Mouse (Mus musculus) hematopoietic stem cell, adult 5-6 weeks (primary cell): Measurements from ENCODE around the gene Wbp1l. TPM values are rescaled to one million over a fixed set of nuclear protein-coding genes. Genes with fewer than 3 reads are reported as not detected.
A peak's percentile ranks its signal among the peaks of the same experiment; 100 is the strongest.
"Not testable (repeated sequence)": the region's sequence is repeated elsewhere in the genome, so short reads cannot be mapped to it uniquely, and the experiment has no call there.

Experiments
- ATAC-seq, 2 experiments: fragments of 125-278 bp in 1 of 2; replicated peaks in 1 of 2; 2 replicates each; pipeline ENCODE4 v1.8.0; 2016 to 2017; ENCODE audit warnings: inconsistent platforms in 2 of 2, mild to moderate bottlenecking in 2 of 2, moderate number of reproducible peaks in 2 of 2, low read depth in 1 of 2, moderate TSS enrichment in 1 of 2; ENCODE audit not compliant: low FRiP score in 2 of 2, poor library complexity in 2 of 2, severe bottlenecking in 2 of 2, insufficient read depth in 1 of 2, low TSS enrichment in 1 of 2
- total RNA-seq: library from RNA; stranded (forward); fragments of 172-1452, 232-1000 nt; gene quantifications from 2 replicates; pipeline ENCODE4 v1.2.3, GENCODE M21; 2017

Gene Wbp1l
- total RNA-seq: 40.5 and 41.6 TPM in 2 replicates

DNA sequence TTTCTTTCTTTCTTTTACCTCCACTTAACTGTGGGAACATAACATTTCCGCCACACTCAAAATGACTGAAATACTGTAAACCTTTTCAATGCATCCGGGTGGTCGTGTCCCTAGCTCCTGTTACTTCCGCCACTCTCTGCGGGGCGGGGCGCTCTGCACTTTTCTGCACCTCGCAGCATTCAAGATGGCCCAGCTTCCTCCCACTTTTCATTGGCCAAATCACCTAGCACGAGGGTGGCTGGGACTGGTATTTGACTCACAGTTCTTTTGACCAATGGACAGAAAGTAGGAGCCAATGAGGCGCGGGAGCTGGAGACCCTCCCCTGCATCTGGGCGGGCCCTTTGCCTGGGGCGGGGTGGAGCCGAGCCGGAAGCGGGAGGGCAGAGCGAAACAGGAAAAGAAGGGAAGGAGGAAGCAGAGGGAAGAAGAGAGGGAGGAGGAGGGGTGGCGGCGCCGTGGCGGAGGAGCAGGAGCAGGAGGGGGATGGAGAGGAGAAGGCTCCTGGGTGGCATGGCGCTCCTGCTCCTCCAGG lies at the start of gene Wbp1l:
Gene Wbp1l, plus strand, starts transcription at position 365 of the 533 bp plus-strand sequence.
- peak; percentile 97 to 99 for ATAC-seq

DNA sequence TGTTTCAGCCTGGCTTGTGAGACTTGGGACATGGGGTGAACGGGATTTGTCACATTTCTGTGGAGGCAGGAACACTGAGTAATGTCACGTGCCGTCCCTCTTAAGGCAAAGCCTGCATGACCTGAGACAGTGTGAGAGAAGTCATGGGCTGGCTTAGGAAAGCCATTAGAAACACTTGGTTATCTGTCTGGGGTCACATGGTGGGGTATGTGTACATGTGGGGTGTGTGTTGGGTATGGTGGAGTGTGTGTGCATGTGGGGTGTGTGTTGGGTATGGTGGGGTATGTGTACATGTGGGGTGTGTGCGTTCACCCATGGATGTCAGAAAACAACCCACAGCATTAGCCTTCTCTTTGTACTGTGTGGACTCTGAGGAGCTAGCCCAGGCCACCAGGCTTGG lies 48.5 kb upstream of the Wbp1l start:
- ATAC-seq: no peak

DNA sequence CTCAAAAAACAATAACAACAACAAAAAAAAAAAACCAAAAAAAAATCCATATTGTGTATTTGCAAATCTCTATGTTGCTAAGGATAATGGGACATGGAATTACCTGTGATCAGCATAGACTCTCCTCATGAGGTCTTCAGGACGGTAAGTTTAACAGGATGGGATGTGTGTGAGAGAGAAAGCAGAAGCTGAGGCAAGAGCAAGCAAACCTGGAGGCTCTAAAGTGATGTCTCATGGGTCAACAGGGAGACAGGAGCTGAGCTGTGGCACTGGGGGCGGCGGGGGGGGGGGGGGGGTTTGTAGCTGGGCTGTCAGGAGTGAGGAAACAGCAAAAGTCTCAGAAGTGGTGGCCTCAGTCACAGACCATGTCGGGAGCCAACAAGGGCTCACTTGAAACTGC lies 46.4 kb upstream of the Wbp1l start:
- no peak for ATAC-seq

DNA sequence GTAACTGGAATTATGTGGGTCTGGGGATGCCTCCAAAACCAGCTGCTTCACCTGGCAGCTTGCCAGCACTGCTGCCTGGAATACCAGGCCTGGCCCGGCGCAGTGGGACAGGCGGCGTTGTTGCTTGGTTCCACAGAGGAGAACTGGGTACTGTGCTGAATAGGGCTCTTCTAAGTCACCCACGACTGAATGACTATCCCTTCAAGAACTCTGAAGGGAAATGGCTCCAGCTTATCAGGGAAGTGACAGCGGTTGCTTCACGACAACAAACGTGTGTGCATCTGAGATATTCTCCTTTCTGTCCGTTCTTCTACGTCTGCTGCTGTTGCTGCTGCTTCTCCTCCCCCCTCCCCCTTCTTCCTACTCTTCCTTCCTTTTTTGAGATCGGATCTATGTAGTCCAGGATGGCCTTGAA lies 45.3 kb upstream of the Wbp1l start:
- peak in 1 of 2 experiments; percentile 21; a peak in 1 of 4 replicates for ATAC-seq

DNA sequence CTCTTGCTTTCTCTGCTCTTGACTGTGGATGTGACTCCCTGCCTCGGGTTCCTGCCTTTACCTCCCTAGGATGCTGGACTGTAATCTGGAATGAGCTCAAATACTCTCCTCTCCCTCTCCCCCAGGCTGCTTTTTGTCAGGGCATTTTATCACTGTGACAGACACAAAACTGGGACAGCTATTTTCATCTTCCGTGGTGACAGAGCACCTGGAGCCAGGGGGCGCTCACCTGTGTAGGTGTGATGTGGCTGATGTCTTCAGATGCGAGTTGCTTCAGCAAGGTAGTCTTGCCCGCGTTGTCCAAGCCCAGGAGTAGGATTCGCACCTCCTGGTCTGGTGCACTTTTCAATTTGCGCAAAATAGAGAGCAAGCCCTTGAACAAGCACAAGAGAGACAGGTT lies 40.9 kb upstream of the Wbp1l start:
- ATAC-seq: no peak

DNA sequence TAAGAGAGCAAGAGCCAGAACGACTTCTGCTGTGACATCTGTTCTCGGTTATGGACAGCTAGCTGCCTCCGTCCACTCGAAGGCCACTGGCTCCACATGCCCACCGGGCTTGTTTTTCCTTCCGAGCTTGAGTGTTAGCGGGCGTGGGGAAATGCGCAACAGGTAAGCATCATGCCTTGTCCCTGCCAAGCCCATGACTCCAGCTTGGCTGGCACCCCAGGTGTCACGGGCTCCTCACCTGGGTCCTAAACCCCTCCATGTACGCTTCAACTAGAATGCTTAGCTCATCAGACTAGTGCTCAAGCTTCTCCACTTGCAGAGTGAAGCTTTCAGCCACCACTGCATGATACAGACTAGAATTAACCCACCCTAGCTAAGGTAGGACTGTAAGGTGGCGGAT lies 40.3 kb upstream of the Wbp1l start:
- ATAC-seq: no peak; a peak in 1 of 4 replicates

DNA sequence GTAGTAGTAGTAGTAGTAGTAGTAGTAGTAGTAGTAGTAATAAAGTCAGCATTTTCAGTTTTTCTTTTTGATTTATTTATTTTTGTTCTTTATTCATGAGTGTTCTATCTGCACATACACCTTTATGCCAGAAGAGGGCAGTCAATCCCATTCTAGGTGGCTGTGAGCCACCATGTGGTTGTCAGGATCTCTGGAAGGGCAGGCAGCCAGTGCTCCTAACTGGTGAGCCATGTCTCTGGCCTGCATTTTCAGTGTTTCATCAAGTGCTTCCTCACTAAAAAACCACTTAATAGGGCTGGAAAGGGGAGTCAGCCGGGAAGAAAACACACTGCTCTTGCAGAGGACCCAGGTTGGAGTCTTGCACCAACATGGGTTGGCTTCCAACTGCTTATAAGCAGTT lies 36.8 kb upstream of the Wbp1l start:
- peak; percentile 74 to 75 for ATAC-seq

DNA sequence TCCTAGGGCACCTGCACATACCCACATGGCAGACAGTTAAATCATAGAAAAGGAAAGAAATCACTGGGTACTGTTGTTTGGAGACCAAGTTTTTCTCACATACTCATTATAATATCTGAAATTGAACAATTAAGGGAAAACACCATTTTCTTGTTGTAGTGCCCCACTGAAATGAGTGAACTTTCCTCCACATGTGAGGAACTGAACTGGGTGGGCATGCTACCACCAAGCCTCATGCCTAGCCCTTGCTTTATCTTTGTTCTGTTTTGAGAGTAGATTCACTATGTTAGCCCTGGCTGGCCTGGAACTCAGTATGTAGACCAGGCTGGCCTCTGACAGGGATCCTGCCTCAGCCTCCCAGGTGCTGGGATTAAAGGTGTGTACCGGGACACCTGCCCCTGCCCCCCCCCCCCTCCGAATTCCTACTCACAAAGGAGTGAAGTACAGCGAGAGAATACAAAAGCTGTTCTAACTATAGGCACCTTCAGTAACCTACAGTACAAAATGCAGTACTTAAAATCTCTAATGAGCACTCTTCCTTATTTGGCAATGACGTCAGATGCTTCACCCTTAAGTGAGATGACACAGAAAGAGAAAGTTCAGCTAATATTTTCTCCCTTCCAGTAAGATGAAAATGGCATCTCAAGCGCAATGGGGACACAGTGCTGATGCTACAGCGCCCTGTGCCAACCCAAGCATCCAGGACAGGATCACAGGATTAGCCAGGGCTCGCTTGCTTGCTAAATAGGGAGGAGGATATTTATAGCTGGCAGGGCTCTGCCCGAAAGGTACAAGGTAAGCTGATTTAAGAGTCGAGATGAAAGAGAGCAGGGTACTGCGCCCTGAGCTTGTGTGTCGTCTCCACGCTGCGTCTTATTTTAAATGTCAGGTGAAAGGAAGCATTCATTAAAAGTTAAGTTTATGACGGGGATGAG lies 36.0 kb upstream of the Wbp1l start:
- no peak for ATAC-seq

DNA sequence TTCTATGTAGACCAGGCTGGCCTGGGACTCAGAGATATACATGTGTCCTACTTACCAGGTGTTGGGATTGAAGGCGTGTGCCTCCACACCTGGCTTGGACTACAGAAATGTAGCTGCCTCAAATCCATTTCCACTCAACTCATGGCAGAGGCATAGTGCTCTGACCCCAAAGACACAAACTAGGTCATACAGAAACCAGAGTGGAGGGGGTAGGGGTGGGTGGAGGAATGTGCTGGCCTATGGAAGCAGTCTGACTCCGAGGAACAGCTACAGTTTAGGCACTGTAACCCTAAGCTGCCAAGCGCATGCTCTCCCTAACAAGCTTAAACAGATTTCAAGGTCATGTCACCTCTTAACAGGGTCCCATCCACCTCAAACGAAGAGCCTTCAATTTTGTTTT lies 35.3 kb upstream of the Wbp1l start:
- ATAC-seq: no peak

DNA sequence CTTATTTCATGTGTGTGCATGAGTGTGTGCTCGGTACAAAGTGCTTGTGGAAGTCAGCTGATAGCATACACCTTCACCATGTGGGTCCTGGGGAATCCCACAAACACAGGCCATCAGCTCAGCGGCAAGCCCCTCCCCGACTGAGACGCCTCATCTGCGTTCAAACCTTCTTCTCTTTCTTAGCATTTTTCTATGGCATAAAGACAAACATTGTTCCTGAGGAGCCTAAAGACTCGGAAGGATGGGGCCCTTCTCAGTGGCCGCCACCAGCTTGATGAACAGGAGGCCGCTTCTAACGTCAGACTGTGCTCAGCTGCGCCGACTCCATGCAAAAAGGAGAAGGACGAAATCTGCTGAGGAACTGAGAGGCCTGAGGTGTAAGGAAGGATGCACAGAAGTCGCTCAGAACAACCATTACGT lies 34.8 kb upstream of the Wbp1l start:
- ATAC-seq: no peak

DNA sequence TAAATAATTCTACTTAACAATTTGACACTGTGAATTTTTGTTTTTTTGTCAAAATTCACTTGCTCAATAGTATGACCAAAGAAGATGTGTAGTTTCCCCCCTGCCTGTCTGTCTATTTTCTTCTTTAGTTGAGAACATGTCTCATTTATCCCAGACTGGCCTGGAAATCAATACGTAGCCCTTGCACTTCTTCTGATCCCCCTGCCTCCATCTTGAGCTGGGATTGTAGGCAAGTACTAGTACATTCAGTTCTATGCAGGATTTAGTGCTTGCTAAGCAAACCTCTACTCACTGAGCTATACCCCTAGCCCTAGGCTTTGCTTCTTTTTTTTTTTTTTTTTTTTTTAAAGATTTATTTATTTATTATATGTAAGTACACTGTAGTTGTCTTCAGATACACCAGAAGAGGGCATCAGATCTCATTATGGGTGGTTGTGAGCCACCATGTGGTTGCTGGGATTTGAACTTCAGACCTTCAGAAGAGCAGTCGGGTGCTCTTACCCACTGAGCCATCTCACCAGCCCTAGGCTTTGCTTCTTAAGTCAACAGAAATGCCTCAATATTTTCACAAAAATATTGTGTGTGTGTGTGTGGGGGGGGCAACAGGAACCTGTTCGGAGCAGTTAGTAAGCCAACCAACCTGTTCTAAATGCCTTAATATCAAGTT lies 27.5 kb upstream of the Wbp1l start:
- ATAC-seq: not testable (repeated sequence)

DNA sequence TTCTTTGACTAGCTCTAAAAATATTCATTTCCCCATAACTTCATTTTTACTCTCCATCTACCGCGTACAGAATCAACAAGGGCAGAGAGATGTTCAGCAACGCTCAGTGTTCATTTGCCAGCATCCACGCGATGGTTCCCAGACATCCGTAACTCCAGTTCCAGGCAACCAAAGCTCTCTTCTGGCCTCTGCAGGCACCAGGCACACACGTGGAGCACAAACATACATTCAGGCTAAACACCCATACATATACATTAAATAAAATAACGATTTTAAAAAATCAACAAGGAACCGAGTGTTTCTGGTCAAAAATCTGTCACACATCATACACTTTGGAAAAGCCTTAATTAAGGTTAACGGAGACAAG lies 27.0 kb upstream of the Wbp1l start:
- no peak for ATAC-seq

DNA sequence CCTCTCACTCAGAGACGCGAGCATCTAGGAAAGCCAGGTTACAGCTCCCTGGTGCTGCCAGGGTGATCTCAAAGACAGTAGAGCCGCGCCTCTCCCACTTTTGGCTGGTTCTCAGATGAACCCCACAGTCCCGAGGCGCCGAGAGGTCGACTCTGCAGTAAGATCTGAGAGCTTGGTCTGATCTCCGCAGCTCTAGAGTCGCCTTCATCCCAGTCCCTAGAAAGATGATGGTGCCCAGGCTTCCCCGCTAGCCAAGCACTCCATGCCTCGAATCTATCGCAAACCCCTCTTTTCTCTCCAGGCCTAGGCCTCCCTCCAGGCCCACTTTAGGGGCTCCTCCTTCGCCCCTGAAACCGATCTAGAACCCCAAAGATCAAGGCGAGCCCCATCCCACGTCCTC lies 26.3 kb upstream of the Wbp1l start:
- peak in 1 of 2 experiments; percentile 14; a peak in 1 of 4 replicates for ATAC-seq

DNA sequence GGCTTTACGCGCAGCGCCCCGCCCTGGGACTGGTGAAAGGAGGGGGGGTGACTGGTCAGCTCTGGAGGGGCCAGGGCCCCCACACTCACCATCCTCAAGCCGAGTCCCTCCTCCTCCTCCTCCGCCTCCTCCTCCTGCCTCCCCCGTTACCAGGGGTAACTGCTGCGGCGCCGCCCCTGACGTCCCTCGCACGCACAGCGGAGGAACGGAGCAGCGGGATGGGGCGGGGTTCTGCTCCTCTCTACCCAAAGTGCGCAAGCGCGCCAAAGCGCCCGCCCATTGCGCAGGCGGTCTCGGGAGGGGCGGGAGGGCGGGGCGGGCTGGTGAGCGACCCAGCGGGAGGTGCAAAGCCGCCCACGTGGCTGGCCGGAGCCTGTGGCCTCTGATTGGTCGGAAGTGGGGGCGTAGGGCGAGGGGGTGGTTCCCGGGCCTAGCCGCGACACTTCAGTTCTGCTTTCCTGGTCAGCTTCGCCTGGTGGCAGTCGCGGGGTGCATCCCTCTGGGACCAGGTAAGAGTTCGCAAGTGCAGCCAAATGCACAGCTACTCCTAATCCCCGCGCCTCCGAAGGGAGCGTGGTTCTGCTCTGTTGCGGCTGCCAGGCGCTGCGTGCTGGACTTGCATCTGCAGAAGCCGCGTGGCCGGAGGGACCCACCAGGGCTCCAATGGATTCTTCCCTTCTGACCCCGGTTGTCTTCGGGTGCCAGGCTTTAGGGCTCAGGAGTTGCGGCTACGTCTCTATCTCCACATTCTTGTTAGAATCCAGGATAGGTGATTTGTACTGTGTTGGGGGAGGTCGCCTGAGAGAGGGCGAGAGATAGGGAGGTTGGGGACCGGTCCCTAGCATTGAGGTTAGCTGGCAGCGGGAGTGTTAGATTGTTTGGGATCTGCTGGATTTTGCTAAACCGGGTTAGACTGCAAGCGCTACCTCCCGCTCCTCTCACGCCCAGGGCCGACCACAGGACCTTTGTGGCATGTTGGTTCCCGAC lies 25.6 kb upstream of the Wbp1l start, which contains the start of the genes Arl3 and Sfxn2:
Gene Arl3, minus strand, starts transcription at position 248 of the 987 bp plus-strand sequence.
Gene Sfxn2, plus strand, starts transcription at position 415 of the 987 bp plus-strand sequence.
- ATAC-seq: peak; percentile 96 to 98

DNA sequence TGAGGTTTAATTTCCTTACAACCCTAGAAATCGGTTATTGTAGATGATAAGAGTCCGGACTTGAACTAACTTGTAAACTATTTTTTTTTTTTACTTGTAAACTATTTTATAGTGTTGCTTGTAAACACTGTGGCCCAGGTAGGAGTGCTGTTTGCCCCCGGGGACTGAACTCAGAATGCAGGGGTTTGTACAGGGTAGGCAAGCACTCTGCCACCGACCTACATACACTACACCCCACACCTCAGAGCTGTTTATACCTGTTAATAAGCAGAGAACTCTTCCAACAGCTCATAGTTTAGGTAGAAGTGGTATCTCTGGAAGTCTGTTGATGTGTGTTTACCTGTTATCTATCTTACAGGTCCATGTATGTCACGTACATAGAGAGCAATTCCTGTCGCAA lies 24.9 kb upstream of the Wbp1l start:
- ATAC-seq: no peak

DNA sequence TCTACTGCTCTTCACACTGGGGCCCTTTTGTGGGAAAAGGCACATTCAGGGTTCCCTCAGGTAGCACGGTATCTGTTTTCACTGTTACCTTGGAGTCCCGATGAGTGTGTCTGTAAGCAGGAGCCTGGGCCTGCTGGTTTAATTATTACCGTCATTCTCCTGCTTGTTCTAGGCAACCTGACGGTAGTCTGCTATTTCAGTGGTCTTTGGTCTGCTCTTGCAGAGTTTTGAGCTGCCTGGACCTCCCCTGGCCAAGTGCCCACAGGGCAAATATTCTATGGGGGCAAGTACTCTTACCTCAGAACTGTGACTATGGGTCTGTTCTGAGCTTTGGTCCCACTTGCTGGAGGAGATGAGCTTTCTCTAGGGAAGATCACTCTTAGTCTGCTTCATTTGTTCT lies 23.7 kb upstream of the Wbp1l start:
- no peak for ATAC-seq
